Mouse (Mus musculus): ENCODE results near the gene Nutm2.

DNA sequence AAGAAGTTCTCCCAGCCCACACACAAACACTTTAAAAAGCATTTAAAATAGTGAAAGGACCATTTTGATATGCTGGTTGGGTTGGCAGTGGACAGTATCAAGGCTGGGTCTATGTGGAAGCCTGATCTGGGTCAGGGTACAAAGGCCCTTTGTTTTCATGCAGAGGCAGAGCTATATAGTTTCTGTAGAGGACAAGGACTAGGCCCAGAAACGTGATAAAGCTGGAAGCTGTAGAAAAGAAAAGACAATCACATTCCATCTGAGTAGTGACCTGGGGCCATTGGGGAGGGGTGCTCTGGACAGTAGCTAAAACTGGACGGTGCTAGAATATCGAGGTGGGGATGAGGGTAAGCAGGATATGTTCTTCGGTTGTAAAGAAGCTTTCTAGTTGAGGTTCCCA, 21.8 kb upstream of the Nutm2 start:
- TF ChIP-seq CTCF (IDR thresholded peaks at IDR 0.05; ENCODE audit: insufficient read depth, low read depth, low read length) (no peak), POLR2A (IDR thresholded peaks at IDR 0.05; ENCODE audit: insufficient read depth, low read depth, low read length) (no peak)
